Mouse (Mus musculus): ENCODE measurements at regions not wholly inside any gene's neighbourhood (a gene's known extent, or its start where the extent isn't known, plus 50 kb on each side); places are given as distances from the start of the nearest gene placed in this dataset.

DNA sequence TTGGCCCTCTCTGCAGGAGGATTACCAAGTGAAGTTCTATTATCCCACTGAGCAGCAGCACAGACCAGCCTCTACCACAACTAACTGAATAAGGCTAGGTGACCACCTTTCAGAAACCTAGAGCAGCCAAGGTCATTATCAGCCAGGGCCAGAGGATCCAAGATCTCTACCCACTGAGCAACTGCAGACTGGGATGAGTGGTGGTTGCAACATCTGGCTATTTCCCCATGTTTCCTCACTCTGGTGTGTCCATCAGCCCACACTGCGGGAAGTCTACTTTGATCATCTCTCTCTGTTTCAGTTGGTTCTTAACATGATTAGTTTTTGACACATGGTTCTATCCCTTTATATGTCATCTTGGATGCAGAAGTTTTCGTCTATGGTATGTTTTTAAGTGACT, 157.2 kb downstream of the Cog6 start:
- no peak for DNase-seq (ENCODE audit: low read depth, low spot score)

DNA sequence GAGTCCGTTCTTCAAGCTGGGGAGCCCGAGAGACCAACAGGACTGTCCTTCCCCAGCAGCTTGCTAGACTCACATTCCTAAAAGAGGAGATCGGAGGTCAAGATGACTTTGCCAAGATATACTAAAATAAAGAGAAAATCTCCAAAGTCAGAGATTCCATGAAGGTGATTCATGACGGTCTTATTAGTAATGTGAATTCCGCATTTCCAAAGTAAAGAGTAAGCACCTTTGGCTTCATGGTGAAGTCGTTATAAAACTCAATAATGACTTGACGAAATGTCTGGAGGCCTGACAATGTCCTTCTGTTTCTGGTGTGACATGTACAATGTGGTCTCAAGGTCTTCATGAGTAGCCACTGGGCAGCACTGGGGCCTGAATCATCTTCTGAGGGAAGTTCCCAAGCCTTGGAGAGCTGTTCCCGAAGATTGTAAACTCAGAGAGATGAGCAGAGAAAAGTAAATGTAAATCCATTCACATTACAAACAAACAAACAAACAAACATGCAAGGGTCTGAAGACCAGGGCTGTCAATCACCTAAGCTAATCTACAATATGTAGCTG, 157.7 kb downstream of the Cog6 start:
- DNase-seq (ENCODE audit: low read depth, low spot score) = no peak

DNA sequence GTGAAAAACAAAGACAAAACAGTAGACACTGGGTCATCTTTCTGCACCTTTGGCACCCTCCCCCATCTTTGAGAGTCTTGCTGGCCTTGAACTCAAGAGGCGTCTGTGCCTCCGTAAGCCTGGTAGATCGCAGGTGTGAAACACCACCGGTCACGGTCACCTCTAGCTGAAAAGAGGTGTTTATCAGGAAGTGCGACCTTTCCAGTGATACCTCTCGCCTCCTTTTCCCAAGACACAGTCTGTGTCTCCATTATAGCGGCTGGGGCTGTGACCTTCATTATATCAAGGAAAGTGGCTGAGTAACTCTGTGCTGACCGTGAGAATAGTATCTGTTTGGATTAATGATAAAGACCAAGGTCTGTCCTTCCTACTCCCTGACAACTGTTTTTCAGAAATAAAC, 158.8 kb downstream of the Cog6 start:
- DNase-seq (ENCODE audit: low read depth, low spot score) = no peak

DNA sequence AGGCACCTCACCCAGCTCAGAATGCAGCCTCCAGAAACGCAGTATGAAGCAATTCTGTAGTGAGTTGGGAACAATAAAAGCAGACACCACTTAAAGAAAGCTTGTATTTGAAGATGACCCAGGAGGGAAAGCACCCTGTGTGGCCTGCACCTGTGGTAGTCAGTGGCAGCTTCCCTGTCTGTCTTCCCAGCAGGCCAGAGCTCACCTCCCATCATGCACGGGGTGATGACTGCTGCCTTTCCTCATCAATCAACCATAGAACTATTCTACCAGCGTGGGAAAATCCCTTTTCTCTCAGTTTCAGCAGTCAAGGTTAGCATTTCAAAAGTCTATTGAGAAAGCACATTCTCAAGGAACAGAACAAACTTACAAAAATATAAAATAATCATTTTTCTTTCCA, 160.0 kb downstream of the Cog6 start:
- no peak for DNase-seq (ENCODE audit: low read depth, low spot score)

DNA sequence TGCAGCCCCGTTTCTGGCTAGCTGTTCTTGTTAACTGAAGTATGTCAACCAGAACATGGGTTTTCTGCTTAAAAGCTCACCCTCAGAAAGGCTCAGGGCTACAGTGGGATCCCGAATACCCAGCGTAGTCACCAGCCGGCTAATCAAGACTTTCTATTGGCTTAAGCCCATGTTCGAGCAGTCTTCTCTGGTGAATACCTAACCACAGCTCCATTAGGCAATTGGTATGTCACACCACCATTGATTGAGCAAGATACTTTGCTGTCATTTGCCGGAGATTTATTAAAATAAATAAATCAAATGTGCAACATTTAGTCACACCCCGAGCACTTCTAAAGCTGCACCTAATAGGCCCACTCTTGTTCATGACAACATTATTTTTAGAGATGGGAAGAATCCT, 162.5 kb downstream of the Cog6 start:
- no peak for DNase-seq (ENCODE audit: low read depth, low spot score)

DNA sequence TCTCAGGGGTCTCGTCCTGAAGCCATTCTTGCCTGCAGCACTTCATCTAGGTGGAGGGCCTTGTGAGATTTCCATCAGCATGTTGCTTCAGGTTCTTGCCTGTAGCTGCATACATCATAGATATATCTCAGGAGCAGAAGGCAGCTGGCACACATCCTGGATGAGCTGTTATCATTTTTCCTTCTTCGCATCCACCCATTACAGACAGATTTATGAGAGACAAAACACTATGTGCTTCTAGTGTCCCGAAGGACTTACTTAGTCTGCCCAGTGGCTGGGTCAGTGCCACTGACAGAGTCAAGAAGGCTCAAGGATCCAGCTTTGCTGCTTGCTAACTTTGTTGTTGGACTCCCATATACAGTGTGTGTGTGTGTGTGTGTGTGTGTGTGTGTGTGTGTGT, 163.9 kb downstream of the Cog6 start:
- no peak for DNase-seq (ENCODE audit: low read depth, low spot score)

DNA sequence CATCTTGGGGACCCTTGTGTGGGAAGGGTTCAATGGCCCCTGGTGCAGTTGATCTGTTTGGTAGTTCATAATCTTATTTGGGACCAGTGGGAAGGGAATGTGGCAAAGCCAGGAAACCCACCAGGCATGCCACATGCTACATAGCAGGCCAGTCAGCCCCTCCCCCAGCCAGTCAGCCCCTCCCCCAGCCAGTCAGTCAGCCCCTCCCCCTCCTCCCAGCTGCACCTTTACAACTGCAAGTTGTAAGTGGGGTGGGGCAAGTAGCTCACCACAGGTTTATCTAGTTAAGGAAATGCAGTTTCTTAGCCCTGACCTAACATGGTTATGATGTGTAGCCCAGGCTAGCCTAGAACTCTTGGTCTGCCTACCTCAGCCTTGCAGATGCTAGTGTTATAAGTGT, 171.9 kb downstream of the Cog6 start:
- DNase-seq (ENCODE audit: low read depth, low spot score) = no peak

DNA sequence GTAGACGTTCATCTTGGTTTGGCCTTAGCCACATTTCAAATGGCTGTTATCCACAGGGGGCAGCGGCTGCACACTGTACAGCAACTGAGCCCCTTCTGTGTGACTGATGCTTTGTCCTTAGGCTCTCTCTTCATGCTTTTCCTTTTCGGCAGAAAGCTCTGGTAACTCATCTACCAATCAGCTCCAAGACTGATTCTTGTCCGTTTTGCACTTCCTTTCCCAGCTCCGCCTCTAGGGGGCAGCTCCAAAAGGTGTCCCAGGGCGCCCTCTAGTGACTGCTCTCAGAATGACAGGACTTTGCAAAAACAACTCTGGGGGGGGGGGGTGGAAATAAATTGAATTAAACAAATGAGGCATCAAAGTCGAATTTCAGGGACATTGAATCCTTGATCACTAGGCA, 173.0 kb downstream of the Cog6 start:
- peak; percentile 67 for DNase-seq (ENCODE audit: low read depth, low spot score)

DNA sequence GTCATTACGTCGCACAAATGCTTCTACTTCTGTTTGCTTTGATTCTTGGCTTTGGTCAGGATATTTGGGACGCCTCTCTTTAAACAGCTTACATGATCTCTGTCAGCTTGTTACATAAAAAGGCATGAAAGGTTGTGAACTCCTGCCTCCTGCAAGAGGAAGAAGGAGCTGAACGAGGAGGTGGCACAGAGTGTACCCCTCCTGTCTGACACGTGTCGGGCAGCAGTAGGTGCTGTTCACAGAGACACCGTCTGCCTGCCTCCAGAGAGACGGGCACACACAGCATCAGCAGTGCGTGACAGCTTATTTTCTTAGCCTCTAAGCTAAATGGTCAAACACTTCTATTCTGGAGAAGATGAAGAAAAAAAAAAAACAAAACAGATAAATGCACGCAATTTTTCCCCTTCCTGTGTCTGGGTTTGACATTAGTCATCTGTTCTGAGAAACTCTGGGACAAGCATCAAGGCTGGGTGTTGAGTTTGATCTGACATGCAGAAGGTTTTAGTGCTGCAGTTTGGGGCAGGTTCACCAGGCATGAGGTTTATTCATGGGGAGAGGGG, 174.1 kb downstream of the Cog6 start:
- DNase-seq (ENCODE audit: low read depth, low spot score) = no peak

DNA sequence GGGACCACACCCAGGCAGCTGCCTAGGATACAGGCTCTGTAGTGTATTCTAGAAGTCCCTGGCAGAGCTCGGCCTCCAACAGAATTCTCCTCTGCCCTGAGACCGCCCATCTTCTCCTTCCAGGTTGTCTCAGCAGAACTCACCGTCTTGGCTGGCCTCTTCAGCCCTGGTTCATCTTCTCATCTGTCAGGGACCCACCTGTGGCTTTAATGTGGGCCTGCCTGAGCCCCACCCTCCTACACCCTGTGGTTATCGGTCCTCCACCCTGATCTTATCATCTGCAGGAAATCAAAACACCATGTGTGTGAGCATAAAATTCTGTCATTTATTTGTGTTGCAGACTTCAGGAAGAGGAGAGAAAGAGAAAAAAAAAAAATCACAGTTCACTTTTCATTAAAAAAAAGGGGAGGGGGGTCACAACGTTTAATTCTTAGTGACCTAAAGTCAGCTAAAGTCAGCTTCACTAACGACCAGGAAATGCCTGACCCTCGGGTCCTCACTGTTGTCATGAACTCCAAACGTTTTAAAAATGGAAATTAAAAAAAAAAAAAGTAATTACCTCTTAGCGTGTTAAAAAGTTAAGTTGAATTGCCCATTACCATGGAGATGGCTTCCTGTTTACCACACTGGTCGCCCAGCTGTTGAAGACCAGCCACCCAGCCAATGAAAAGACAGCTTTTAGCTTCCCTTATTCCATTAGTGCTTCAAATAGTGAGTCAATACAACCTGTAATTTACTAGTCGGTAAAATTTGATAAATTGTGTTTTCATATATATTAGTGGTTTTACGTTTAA, 176.7 kb downstream of the Cog6 start:
- no peak for DNase-seq (ENCODE audit: low read depth, low spot score)

DNA sequence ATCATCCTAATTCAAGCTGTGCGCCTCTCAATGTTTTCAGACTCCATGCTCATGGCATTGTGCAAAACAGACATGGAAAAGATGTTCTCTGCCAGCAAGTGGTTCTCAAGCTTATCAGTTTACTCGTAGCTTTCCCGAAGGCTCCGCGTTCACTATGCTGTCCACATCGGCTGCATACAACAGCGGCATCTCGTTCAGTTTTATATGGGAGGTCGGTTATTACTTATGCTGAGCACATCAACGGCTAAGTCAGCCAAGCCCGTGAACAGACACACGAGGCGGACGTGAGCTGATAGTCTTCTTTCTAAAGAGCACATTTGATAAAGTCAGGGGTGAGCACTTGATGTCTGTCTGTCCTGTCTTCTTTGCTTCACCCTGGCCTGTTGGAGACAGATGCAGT, 179.0 kb downstream of the Cog6 start:
- DNase-seq (ENCODE audit: low read depth, low spot score) = no peak

DNA sequence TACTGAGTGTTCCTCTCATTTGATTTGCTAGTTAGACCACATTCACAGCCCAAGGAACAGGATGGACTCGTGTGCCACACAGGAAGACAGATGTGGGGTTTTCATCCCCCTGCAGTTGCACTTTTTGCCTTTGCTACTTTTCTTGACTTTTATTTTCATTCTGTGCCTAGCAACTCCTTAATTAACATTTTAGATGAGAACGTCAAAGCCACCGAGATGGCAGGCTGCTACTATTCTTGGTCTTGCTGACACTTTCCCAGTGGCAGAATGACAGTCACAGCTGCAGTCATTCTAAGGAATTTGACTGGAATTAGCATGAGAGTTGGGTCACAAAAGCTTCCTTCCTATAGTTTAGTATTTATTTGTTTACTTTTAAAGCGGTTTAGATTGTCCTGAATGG, 179.5 kb downstream of the Cog6 start:
- no peak for DNase-seq (ENCODE audit: low read depth, low spot score)

DNA sequence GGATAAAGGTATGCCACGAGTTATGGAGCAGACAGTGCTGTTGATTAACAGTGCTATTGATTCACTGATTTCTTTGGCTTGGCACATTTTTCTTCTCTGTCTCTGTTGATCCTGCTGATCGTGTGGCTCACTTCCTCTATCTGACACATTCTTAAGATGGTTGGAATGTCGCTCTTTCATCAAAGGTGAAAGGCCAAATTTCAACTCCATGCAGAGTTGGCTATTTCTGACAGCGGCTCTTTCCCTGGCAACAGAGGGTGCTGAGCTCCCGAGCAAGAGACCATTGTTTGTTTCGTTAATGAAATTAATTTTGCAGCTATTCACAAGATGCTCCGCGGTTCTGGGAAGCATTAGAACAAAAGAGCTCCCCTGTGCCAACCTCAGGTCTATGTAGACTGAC, 180.3 kb downstream of the Cog6 start:
- DNase-seq (ENCODE audit: low read depth, low spot score) = no peak

DNA sequence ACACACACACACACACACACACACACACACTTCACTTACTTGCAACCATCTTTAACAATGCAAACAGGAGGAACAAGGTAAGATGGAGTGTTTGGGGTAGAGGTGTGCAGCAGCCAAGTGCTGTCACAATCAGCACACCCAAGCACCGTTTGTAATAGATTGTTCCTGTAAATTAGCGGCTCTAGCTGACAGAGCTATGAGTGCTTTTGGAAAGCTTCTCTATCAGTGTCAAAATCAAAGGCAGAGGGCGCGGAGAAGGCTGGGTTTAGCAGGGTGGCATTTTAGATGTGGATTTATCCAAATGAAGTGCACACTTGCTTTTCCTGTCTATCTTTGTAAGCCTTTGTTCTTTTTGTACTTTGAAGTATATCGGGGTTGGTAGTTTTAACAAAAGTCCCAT, 184.6 kb downstream of the Cog6 start:
- no peak for DNase-seq (ENCODE audit: low read depth, low spot score)

DNA sequence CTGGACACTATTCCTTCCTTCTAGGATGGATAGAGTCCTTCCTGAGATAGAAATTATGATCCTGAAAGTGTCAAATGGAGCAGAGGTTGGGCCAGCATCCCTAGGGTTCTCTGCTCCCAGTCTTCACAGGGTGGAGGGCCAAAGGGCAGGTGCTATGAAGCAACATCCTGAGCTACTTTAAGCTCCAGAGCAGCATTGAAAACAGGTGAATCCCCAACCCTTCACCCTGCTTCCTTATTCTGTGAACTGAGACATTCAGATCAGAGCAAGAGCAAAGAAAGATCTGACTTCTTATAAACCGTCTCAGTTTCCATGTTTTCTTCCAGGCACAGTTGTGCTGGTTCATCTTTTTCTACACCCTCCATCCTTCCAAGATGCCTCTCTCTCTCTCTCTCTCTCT, 185.1 kb downstream of the Cog6 start:
- DNase-seq (ENCODE audit: low read depth, low spot score) = no peak

DNA sequence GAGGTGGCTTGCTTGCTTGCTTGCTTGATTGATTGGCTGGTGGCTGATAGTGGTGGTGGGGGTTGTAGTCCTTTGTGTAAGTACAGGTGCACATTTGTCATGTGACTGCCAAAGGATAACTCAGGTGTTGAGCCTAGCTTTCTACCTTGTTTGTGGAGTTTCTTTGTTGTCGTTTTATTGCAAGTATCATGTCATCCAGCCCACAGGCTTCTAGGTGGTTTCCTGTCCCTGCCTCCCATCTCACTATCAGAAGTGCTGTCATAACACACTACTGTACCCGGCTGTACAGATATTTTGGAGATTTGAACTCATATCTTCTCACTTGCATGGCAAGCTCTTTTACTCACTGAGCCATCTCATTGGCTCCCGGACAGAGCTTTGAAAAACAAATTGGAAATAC, 186.9 kb downstream of the Cog6 start:
- DNase-seq (ENCODE audit: low read depth, low spot score) = no peak

DNA sequence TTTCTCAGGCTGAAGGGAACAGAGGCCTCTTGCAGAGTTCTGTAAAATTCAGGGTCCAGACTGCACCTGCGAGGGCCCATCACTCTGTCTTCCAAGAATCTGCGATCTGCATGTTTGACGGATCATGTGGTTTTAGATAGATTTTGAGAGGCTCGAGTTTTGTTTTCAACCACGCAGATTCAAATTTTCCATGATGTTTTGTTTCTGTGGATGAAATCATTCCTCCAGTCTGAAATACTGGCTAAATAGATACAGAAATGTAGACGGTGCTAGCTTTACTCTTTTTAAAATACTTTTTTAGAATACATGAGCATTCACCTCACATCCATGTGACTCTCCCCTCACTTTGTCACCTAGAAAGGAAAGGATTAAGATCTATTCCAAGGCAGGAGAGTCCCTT, 188.0 kb downstream of the Cog6 start:
- DNase-seq (ENCODE audit: low read depth, low spot score) = no peak

DNA sequence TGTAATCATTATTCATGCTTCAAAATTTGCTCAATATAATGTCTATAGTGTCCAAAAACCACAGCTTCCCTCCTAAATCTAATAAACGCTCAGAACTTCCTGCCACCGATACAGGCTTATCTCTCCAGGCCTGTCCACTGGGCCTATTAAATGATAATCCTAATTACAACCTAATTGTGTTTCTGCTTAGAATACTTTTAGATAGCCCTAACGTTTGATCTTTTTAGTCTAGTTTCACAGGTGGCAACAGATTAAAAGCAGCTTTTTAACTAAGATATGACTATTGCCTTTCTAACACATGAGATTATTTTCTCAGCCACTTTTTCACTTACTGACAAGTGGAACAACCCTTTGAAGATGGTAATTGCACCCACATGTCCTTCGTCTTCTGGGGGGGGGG, 188.6 kb downstream of the Cog6 start:
- DNase-seq (ENCODE audit: low read depth, low spot score) = no peak

DNA sequence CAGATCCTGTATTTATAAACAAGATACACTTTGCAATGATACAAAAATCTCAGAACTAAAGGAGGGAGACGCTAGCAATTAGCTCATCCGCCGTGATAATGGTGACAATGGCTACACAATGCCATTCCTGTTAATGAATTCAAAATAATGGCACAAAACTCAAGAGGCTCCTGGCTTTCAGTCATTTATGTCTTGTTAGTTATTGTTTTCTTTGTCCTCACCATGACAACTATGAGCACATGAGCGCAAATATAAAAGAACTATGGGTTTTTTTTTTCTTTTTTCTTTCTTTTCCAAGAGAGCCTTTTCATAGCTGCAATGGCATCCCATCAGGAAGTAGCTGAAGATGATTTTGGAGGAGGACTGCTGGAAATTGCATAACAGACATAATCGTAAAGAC, 194.2 kb downstream of the Cog6 start:
- DNase-seq (ENCODE audit: low read depth, low spot score) = no peak

DNA sequence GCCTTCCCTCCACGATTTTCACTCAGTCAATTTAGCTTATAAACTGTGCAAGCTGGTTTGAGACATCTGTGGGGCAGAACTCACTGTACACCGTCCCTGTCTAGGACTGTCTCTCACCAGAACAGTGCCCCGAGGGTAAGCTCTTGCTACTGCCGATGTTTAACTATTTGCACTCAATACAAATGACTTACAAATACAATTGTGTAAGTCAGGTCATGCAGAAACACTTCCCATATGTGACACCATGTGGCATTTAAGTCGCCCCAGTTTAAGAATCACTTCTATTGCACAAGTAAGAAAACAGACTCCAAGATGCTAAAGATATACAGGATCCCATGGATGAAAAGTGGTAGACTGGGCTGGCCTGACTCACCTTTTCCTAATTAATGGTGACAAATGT, 195.6 kb downstream of the Cog6 start:
- no peak for DNase-seq (ENCODE audit: low read depth, low spot score)

DNA sequence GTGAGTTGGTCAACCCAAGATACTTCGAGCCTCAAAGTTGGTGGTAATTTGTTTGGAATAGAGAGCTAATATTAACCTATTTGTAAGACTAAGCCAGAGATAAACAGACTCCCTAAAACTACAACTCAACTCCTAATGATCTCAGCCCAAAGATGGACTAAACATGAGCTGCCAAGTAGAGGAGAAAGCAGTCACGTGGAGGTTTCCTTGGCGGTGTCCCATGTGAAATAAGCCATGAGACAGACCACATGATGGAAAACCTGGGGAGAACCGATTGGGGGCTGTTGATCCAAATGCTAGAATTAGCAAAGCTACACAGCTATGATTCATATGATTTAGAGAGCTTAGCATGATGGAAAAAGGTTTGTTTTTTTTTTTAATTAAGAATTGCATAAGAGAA, 198.6 kb downstream of the Cog6 start:
- DNase-seq (ENCODE audit: low read depth, low spot score) = no peak

DNA sequence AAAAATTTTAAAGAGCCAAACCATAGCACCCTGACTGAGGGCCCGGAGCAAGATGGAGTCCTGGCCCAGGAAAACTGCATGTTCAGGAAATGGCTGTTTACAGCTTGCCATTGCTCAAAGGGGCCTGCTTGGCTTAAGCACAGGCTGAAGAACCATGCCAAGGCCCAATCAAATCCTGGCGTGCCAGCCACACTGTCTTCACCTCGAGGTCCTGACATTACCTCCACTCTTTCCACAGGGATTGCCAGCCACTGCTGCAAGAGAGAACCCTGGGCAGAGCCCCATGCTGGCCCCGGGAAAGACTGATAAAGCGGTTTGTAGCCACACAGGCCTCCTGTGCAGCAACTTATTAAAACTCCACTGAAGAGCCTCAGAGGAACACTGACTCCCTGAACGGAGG, 199.6 kb downstream of the Cog6 start:
- no peak for DNase-seq (ENCODE audit: low read depth, low spot score)

DNA sequence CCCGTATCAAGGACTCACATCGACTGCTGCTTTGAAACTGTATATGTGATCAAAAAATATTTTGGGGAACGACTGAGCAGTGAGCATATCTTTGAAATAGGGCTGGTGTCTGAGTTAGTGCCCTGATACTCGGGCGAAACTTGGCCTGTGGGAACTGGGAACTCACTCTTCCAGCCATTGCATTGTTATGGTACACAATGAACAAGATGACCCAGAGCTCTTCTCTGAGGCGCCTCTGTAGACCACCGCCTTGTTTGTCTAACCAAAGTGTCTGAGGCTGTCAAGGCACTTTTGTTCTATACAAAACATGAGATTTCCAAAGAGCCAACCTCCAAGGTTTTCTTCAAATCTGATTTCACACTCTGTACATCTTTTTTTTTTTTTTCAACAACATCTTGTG, 201.5 kb downstream of the Cog6 start:
- DNase-seq (ENCODE audit: low read depth, low spot score) = no peak

DNA sequence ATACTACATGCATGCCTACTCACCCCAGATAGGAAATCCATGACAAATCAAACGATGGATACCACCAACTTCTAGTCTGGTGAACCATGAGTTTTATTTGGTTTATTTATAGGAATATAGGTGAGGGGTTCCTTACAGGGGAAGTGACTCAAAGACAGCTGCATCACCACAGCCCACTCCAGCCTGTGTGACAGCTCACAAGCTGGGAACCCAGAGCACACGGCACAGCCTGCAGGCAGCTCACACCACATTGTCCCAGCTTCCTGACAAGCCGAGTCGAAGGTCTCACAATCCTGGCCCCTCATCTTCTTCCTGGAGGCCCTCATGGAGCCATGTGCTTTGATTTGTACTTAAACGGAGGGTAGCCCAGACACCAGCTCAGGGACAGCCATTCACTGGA, 214.7 kb downstream of the Cog6 start:
- no peak for DNase-seq (ENCODE audit: low read depth, low spot score)

Measured in retina, adult 2 months (tissue).